Mouse (Mus musculus) C2C12 (cell line): Measurements from ENCODE around the gene Gins2.

Experiments
- CEBPB ChIP-seq: IDR thresholded peaks from one replicate; pipeline ENCODE4 v1.6.1; 2011; ENCODE audit warnings: low read depth, mild to moderate bottlenecking, control low read depth, moderate library complexity
- CTCF ChIP-seq: IDR thresholded peaks from one replicate; pipeline ENCODE4 v1.5.1; 2011; ENCODE audit not compliant: control insufficient read depth, insufficient read depth, insufficient read length
- MAX ChIP-seq: IDR thresholded peaks from one replicate; pipeline ENCODE4 v1.6.1; 2011; ENCODE audit warnings: mild to moderate bottlenecking, control low read depth
- MYOD1 ChIP-seq: IDR thresholded peaks from one replicate; pipeline ENCODE4 v1.6.1; 2011; ENCODE audit warnings: low read depth; ENCODE audit not compliant: control insufficient read depth, insufficient read length
- MYOG ChIP-seq: IDR thresholded peaks from one replicate; pipeline ENCODE4 v1.6.1; 2011; ENCODE audit not compliant: control insufficient read depth, insufficient read length; ENCODE audit errors: extremely low read depth

- TF ChIP-seq MAX: no peak
- no peak for TF ChIP-seq CTCF
- no peak for TF ChIP-seq MYOG
- TF ChIP-seq MYOD1: no peak
- TF ChIP-seq CEBPB: no peak
Measured at GRCm38 (mm10) chr8:120622161-120622560, 33.1 kb upstream of the Gins2 start.
